Mouse (Mus musculus) brain, embryonic 14.5 days (tissue): ENCODE data around the gene Irs1. TPM values are rescaled to one million over a fixed set of nuclear protein-coding genes. Genes with fewer than 3 reads are reported as not detected.

Source experiments
- DNase-seq: peaks from one replicate; pipeline ENCODE4 v3.0.0-alpha.2; 2011; ENCODE audit warnings: low read depth
- CTCF ChIP-seq: fragments of 200-500 bp; IDR thresholded peaks from 2 replicates; pipeline ENCODE4 v1.5.1; 2012; ENCODE audit warnings: inconsistent platforms, mild to moderate bottlenecking, moderate library complexity, borderline replicate concordance; ENCODE audit not compliant: insufficient read depth, insufficient read length; ENCODE audit errors: extremely low read depth
- POLR2A ChIP-seq: fragments of 200-500 bp; IDR thresholded peaks from 2 replicates; pipeline ENCODE4 v1.6.1; 2012; ENCODE audit warnings: mild to moderate bottlenecking, inconsistent platforms, borderline replicate concordance; ENCODE audit not compliant: poor library complexity, insufficient read depth, insufficient read length, severe bottlenecking; ENCODE audit errors: extremely low read depth
- polyA plus RNA-seq: library from polyadenylated mRNA; depleted of rRNA; stranded (reverse); fragments of >200 nt; gene quantifications from 2 replicates; pipeline ENCODE4 v1.2.3, GENCODE M21; 2012

The Irs1 gene
- polyA plus RNA-seq, 1 experiment = 17.6 TPM

DNA sequence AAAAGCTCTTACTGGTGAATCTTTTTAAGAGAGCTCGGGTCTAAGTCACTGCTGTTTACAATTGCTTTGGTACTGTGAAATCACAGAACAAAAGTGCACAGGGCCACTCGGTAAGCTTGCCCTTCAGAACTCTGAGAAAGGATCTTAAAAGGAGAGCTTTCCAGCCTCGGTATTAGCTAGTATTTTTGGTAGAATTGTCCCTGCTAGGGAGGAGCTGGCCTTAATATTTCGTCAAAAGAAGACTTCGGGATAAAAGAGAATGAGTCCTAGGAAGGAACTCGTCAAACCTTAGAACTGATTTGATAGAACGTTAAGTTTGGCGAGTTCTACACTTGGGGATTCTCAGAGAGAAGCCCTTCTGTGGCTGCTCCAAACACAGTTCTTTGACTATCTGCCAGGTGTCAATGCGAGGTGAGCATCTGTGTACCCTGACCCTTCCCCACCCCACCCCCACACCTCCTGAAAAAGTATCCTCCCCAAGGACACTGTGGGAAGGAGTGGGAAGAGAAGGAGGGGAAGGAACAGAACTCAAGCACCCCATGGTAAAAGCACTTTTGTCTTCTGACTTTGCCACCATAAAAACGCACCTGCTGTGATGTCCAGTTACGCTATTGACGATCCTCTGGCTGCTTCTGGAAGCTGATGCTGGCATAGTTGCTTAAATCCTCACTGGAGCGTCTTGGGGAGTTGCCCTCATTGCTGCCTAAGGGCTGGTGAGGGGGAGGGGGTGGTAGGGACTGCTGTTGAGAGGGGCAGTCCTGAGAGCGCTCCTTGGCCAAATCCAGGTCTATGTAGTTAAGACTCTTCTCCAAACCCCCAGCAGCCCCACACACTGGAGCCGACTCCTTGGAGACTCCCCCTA is 4.8 kb downstream of the Irs1 start:
- TF ChIP-seq CTCF = no peak
- no peak for TF ChIP-seq POLR2A
- DNase-seq = peak; percentile 56

DNA sequence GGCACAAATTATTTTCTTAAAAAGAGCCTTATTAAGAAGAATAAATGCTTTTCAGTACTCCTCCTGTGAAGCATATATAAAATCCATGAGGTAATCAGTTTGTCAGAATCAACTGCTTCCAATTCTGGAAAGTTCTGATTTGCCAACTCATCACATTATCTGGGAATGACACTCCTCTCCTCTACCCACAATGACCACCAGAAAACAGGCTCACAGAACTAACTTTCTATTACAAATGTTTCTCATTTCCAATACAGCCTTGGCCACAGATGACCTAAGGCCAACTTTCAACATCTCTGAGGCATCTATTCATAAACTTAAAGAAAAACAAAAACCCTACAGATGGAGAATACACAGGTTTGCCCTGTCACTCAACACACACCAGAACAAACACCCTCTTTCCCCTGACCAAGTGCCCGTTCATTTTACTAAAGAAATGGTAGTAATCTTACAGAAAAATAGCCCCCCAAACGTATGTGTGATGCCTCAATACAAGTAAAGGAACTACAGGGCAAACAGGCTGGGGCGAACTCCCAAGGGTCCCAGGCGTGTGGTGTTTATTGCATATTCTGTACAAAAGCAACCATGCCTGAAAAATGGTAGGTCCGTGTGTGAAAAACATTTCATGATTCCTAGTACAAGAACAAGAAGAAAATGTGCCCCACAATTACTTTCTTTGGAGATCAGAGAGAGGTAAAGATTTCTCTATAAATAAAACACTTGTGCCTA is 5.6 kb downstream of the Irs1 start:
- TF ChIP-seq POLR2A = no peak
- TF ChIP-seq CTCF = no peak
- peak; percentile 47 for DNase-seq

DNA sequence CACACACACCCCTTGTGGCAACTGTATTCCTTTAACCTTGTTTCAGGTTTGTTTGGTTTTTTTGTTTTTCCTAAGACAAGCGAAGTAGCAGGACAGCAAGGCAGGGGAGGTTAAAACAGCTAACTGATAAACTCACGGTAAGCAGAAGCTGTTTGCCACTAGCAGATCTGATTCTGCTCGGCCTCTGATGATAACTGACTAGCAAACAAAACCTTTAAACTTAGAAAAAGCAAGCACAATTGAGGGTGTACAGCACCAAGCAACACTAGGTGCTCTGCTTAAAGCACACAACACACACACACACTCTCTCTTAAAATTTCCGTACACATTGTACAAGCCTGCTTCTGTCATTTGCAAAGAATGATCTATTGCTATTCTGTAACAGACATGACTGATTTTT is 6.8 kb downstream of the Irs1 start:
- DNase-seq = peak; percentile 68
- TF ChIP-seq CTCF = no peak
- no peak for TF ChIP-seq POLR2A

DNA sequence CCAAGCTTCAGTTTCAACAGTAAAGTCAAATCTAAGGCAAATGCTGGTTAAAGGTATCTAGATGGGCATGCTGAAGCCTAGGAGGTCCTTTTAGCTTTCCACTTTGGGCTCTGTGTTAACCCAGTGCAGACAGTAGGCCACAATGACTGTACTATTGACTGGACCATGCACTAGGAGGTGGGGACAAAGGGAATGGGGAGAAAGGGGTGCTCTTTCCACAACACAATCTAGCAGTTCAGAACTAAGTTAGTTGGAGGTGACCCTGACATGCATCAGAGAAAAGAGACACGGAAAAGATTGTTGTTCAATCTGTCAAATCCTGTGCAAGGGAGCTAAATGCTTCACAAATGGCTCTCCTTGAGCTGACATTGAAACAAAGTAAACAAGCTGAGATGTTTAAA is 7.3 kb downstream of the Irs1 start:
- DNase-seq = peak; percentile 80
- TF ChIP-seq CTCF = no peak
- no peak for TF ChIP-seq POLR2A

DNA sequence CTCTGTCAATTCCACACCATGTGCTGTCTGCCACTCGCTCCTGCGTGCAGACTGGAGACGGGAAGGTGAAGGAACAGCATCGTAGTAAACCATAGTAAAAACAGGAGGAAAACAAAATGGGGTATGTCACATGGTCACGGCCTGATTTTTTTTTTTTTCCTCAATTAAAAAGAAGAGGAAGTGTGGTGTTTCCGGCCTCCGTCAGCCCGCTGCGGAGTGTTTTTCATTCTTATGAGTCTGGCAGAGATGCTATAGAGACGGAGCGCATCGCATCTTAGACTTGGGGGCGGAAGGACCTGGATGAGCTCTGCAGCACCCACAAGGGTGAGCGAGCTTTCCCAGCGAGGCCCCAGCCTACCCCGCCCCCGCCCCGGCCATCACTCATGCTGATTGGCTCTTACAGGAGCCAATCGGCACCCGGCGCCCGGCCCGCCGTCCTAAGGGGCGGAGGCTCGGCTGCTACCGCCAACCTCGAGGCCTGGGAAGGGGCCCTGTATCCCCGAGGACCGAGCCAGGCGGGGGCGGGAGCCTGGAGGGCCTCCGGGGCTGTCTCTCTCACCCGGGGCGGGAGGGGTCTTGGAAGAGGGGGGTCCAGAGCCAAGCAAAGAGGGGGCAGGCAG is 8.1 kb downstream of the Irs1 start:
- peak; percentile 99 for DNase-seq
- 0 out of 2 replicates have a peak, but pooled peaks have one; percentile 58 for TF ChIP-seq POLR2A
- TF ChIP-seq CTCF = no peak

DNA sequence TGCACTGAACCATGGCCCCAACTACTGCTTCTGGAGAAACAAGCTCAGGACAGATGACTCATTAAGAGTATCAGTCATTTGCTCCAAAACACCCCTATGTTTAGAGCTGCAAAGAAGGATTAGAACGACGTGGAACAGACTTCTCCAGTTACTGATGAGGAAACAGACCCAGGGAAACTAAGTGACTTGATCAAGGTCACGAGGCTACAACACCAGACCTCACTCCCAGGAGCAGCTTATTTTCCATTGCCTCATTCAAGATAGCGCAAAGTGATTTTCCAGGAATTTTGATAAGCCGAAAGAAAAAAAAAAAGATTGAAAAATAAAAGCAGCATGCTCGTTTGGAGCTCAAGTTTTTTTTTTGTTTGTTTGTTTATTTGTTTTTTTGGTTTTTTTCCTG is 9.4 kb downstream of the Irs1 start:
- no peak for DNase-seq
- TF ChIP-seq CTCF = no peak
- TF ChIP-seq POLR2A = no peak

DNA sequence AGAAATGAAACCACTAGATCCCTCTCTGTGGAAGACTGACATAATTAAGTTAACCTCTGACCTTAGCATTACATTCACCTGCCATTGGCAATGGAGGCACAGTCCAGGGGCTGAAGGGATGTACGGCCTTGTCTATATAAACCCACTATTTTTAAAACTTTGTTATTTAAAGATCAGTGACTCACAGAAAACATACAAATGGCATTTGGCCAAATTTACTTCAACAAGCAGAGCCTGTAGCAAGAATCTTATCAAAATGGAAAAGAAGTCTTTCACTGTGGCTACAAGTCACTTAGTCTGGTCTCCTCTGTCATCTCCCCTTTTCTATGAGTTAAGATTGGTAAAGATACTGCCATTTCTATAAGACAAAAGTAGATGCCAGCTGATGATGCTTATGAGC is 11.4 kb downstream of the Irs1 start:
- DNase-seq = no peak
- TF ChIP-seq CTCF (no peak), POLR2A (no peak)

DNA sequence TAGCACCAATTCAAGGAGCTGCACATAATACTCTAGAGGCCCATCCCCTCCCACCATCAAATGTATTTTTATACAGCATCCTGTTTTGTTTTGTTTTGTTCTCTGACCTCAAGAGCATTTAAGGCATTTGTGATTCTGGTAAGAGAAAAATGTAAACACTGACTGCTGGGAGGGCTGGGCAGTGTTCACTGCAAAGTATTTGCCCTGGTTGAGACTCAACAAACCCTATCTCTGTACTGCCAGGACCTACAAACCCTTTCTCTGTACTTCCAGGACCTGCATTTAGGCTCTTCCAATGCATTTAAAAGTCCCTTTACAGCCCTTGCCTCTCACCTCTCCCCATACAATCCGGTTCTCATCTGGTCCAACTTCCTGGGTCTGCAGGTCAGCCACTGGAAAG is 16.9 kb downstream of the Irs1 start:
- DNase-seq = no peak
- TF ChIP-seq POLR2A (no peak), CTCF (no peak)

DNA sequence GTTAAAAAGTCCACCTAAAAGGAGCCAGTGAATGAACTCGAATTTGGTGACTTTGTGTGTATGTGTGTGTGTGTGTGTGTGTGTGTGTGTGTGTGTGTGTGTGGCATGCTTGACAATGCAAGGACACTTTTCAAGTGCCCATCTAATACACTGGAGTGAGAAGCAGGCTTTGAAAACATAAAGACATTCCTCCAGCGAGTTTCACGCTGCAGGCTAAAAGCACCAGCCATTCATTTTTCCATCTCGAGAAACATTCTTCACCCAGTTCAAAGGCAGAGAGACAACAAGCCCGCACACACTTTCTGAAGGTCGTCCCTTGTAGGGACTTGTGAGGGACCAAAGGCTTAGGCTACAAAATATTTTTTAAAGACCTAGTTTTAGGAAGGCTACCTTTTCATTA is 17.7 kb downstream of the Irs1 start:
- no peak for TF ChIP-seq POLR2A
- no peak for TF ChIP-seq CTCF

DNA sequence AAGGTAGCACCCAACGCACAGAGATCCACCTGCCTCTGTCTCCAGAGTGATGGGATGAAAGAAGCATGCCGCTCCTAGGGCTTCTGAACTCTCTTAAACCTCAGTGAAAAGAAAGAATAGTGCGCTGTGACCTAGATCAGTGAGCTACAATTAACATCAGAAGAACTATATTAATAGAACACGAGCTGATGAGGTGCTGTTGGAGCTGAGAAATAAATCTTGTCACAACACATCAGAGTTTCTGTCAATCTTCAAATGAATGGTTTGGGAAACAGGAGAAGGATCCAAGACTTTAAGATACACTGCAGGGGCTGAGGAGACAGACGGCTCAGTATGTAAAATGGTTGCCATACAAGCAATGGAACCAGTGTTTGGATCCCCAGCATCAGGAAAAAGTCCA is 19.0 kb downstream of the Irs1 start:
- TF ChIP-seq POLR2A (no peak), CTCF (no peak)
- DNase-seq = no peak

More for the DNA sequence above, 17.7 kb downstream of the Irs1 start:
- DNase-seq = peak; percentile 68

DNA sequence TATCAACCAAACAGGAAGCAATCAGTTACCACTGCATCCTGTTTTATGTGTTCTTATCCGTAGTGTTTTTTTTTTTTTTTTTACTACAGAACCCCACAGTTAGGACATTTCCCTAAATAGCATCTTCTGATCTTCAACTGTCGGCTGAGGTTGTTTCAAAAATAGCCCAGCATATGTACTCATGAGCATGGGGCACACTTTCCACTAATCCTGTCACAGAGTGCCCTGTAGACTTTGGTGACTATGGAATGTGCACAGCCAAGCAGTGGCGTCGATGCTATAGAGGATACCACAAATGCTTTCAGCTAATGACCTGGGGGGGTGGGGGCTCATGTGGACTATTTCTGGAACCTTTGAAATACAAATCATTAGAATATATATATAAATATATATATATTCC is 23.7 kb downstream of the Irs1 start:
- no peak for DNase-seq
- TF ChIP-seq POLR2A (no peak), CTCF (no peak)
